Mouse (Mus musculus): ENCODE measurements around the gene Ddx11. TPM values are rescaled to one million over a fixed set of nuclear protein-coding genes. Genes with fewer than 3 reads are reported as not detected.

Ddx11 gene
- total and polyA plus RNA-seq, 2 experiments from 2014 or later: 2.5 to 6.7 TPM

DNA sequence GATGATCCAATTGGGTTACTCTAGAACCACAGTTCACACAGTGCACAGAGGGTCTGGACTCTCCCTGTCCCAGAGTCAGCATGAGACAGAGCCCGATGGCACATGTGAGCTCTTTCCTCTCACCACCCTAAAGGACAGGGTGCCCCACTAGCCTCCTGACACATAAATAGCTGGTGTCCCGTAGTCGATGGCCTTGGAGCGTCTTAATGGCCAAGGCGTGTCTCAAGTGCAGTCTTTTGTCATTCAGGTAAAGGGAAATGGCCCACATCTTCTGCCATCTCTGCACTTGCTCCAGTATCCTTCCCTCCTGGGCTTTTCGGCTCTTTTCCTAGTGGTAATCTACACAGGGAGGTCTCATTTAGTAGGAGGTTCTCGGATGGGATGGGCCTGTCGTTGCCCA lies 67.3 kb downstream of the Ddx11 start:
- H3K27ac ChIP-seq (ENCODE audit: low read depth, low read length): no peak overlapping the region
- no peaks in the 10 kb centered on the region for H3K9me3 ChIP-seq (ENCODE audit: low read length)
- WGBS: 86% methylated on average over 8 of the region's 8 CpGs
- no peaks in the 10 kb centered on the region for H3K27me3 ChIP-seq (ENCODE audit: insufficient read depth, low read length)
- no peak for ATAC-seq (ENCODE audit: low FRiP score)
- H3K4me3 ChIP-seq (ENCODE audit: low read depth, low read length): no peak overlapping the region
- H3K4me2 ChIP-seq (ENCODE audit: low read depth, low read length, poor library complexity, severe bottlenecking): no peak overlapping the region
- H3K36me3 ChIP-seq (ENCODE audit: insufficient read depth, low read length): no peaks in the 10 kb centered on the region
- H3K4me1 ChIP-seq (ENCODE audit: insufficient read depth, low read length): no peaks in the 10 kb centered on the region
- no peak for TF ChIP-seq CTCF (IDR thresholded peaks at IDR 0.05)
- H3K9ac ChIP-seq (replicated peaks; ENCODE audit: low read length, poor library complexity, severe bottlenecking): no peak overlapping the region
- no peak for DNase-seq (ENCODE audit: low spot score)

- Histone ChIP-seq H3K4me1 (ENCODE audit: insufficient read depth, low read length) (no peaks in the 10 kb centered on the region), H3K27ac (ENCODE audit: low read depth, low read length) (no peak overlapping the region), H3K4me2 (ENCODE audit: low read depth, low read length, poor library complexity, severe bottlenecking) (no peak overlapping the region), H3K27me3 (ENCODE audit: insufficient read depth, low read length) (no peaks in the 10 kb centered on the region), H3K4me3 (ENCODE audit: low read depth, low read length) (no peak overlapping the region), H3K36me3 (ENCODE audit: insufficient read depth, low read length) (no peaks in the 10 kb centered on the region), H3K9me3 (ENCODE audit: low read length) (no peaks in the 10 kb centered on the region), H3K9ac (replicated peaks; ENCODE audit: low read length, poor library complexity, severe bottlenecking) (no peak overlapping the region)
- WGBS: 42% methylated on average over 3 of the region's 3 CpGs
- peak; percentile 72 for TF ChIP-seq CTCF (IDR thresholded peaks at IDR 0.05)
- ATAC-seq (ENCODE audit: low FRiP score) (no peak), DNase-seq (ENCODE audit: low spot score) (peak; percentile 47)
These were observed 73.7 kb downstream of the Ddx11 start for GRCm38 (mm10) chr17:66197041-66197440.

Other genes with a start within 250 kb of the Ddx11 start
- gene Ralbp1, start 237.7 kb upstream of the Ddx11 start, total RNA-seq (2014; rRNA removed): 32.9 and 42.0 TPM in 2 replicates
- 50.0 and 55.8 TPM in 2 replicates for gene Ralbp1, start 237.7 kb upstream of the Ddx11 start, polyA plus RNA-seq (2015; fragmentation: Nextera tagmentation; extraction: Ambion mirVana)
- gene Twsg1, start 172.3 kb upstream of the Ddx11 start, total RNA-seq (2014; rRNA removed): 45.3 and 47.4 TPM in 2 replicates
- gene Twsg1, start 172.3 kb upstream of the Ddx11 start, polyA plus RNA-seq (2015; fragmentation: Nextera tagmentation; extraction: Ambion mirVana): 38.4 and 42.2 TPM in 2 replicates
- 63.4 and 63.5 TPM in 2 replicates for gene Ankrd12, start 46.4 kb upstream of the Ddx11 start, total RNA-seq (2014; rRNA removed)
- 205 and 229 TPM in 2 replicates for gene Ankrd12, start 46.4 kb upstream of the Ddx11 start, polyA plus RNA-seq (2015; fragmentation: Nextera tagmentation; extraction: Ambion mirVana)
- gene Ndufv2, start 22.0 kb upstream of the Ddx11 start, total RNA-seq (2014; rRNA removed): 111 and 125 TPM in 2 replicates
- 419 and 445 TPM in 2 replicates for gene Ndufv2, start 22.0 kb upstream of the Ddx11 start, polyA plus RNA-seq (2015; fragmentation: Nextera tagmentation; extraction: Ambion mirVana)
- gene Washc1, start 12.0 kb upstream of the Ddx11 start, total RNA-seq (2014; rRNA removed): 44.1 and 54.8 TPM in 2 replicates
- gene Washc1, start 12.0 kb upstream of the Ddx11 start, polyA plus RNA-seq (2015; fragmentation: Nextera tagmentation; extraction: Ambion mirVana): 41.7 and 43.8 TPM in 2 replicates

Measured in midbrain, postnatal 0 days (tissue).